Mouse (Mus musculus): ENCODE measurements around the gene Ruvbl2. TPM values are rescaled to one million over a fixed set of nuclear protein-coding genes. Genes with fewer than 3 reads are reported as not detected.
"Not testable (repeated sequence)": the region's sequence is repeated elsewhere in the genome, so short reads cannot be mapped to it uniquely, and the experiment has no call there.

Gene Ruvbl2
- 168 and 171 TPM in 2 replicates for polyA plus RNA-seq (2014; fragmentation: Nextera tagmentation; extraction: Ambion mirVana)

DNA sequence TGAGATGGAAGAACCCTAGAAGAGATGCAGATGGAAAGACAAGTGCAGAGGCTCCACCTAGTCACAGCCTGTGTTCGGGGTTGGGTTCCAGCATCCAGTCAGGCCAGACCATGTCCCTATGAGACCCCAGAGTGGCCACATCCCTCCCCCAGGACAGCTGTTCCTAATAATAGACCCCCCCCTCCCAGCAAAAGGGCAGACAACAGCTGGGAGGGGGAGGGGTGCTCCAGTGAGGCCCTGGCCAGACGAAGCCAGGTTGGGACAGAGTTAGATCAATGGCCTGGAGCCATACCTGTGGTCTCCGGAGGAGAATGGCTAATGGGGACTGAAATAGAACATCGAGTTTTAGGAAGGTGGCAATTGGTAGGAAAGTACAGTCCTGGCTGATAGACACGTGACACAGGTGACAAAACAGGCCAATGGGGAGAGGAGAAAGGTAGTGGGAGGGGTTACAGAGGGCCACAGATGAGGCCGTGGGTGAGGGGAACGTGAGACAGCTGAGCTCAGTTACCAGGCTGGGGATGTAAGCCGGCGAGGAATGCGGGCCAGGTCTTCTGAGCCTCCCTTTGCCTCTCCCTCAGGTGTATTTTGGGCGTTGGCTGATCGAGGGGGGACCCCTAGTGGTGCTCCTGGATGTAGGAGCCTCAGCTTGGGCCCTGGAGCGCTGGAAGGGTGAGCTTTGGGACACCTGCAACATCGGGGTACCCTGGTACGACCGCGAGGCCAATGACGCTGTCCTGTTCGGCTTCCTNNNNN, at the start of gene Ruvbl2:
TSS of gene Ruvbl2 (minus strand) at position 576 of the 756 bp plus-strand sequence.
- H3K36me3 ChIP-seq (ENCODE audit: control insufficient read depth, insufficient read depth, low read length) = no peaks in the 10 kb centered on the region
- WGBS = 21% methylated on average over 19 of the region's 19 CpGs
- peaks cover 31% of the 10 kb centered on the region for H3K4me1 ChIP-seq (ENCODE audit: control insufficient read depth, insufficient read depth, low read length)
- DNase-seq (ENCODE audit: low spot score, missing footprints) (peak; percentile 85), ATAC-seq (ENCODE audit: low FRiP score) (no peak)
- no peak within 1 kb of the TSS for H3K4me3 ChIP-seq (ENCODE audit: low read depth, low read length)
- no peak within 1 kb of the TSS for H3K27ac ChIP-seq (ENCODE audit: low read depth, low read length)
- no peak within 1 kb of the TSS for H3K9ac ChIP-seq (ENCODE audit: low read length)
- H3K4me2 ChIP-seq = no peak within 1 kb of the TSS
- no peaks in the 10 kb centered on the region for H3K27me3 ChIP-seq (ENCODE audit: control insufficient read depth, insufficient read depth, low read length)
- H3K9me3 ChIP-seq (ENCODE audit: control insufficient read depth, low read length) = no peaks in the 10 kb centered on the region

DNA sequence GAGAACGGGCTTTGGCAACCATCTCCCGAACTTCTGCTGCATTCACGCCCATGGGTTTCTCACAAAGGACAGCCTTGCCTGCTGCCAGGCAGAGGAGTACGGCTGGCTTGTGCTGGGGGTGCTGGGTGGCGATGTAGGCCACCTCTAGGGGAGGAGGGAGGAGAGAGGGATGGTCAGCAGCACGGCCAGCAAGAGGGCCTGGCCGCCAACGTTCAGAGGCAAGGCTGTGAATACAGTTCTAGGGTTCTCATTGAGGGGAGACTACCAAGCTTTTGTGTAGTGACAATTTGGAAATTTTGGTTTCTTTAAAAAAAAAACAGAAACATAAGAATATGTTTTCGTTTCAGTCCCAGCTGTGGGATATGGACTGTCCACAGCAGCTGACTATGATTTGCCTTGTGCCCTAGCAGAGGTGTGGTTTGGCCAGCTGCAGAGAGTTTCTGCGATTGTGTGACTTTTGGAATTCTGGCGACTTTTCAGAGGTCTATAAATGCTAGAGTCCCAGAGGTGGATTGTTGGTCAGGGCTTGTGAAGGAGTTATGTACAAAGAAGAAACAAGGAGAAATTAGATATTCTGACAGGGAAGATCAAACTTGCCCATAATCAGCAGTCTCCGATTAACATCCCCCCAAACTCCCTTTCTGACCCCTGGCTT, 49.0 kb upstream of the Ruvbl2 start, which contains the start of gene Gm45808:
TSS of gene Gm45808 (minus strand) at position 51 of the 655 bp plus-strand sequence.
- DNase-seq (ENCODE audit: low spot score, missing footprints) (no peak), ATAC-seq (ENCODE audit: low FRiP score) (no peak)
- no peak within 1 kb of the TSS for H3K4me3 ChIP-seq (ENCODE audit: low read depth, low read length)
- H3K27ac ChIP-seq (ENCODE audit: low read depth, low read length) = no peak within 1 kb of the TSS
- WGBS = 86% methylated on average over 12 of the region's 12 CpGs
- no peak within 1 kb of the TSS for H3K9ac ChIP-seq (ENCODE audit: low read length)
- H3K36me3 ChIP-seq (ENCODE audit: control insufficient read depth, insufficient read depth, low read length) = no peaks in the 10 kb centered on the region
- no peaks in the 10 kb centered on the region; the same call in 1 of the 2 replicates for H3K4me1 ChIP-seq (ENCODE audit: control insufficient read depth, insufficient read depth, low read length)
- no peak within 1 kb of the TSS for H3K4me2 ChIP-seq
- no peaks in the 10 kb centered on the region for H3K27me3 ChIP-seq (ENCODE audit: control insufficient read depth, insufficient read depth, low read length)
- no peaks in the 10 kb centered on the region for H3K9me3 ChIP-seq (ENCODE audit: control insufficient read depth, low read length)

- Histone ChIP-seq H3K36me3 (ENCODE audit: control insufficient read depth, insufficient read depth, low read length) (no peaks in the 10 kb centered on the region), H3K4me1 (ENCODE audit: control insufficient read depth, insufficient read depth, low read length) (no peaks in the 10 kb centered on the region; the same call in 1 of the 2 replicates), H3K27ac (ENCODE audit: low read depth, low read length) (no peak overlapping the region), H3K27me3 (ENCODE audit: control insufficient read depth, insufficient read depth, low read length) (no peaks in the 10 kb centered on the region), H3K9me3 (ENCODE audit: control insufficient read depth, low read length) (no peaks in the 10 kb centered on the region), H3K4me3 (ENCODE audit: low read depth, low read length) (no peak overlapping the region), H3K4me2 (no peak overlapping the region), H3K9ac (ENCODE audit: low read length) (no peak overlapping the region)
- WGBS = 85% methylated on average over 7 of the region's 7 CpGs
- no peak for ATAC-seq (ENCODE audit: low FRiP score)
- no peak for DNase-seq (ENCODE audit: low spot score, missing footprints)
Observed at GRCm38 (mm10) chr7:45486158-45486557, 48.3 kb upstream of the Ruvbl2 start.

DNA sequence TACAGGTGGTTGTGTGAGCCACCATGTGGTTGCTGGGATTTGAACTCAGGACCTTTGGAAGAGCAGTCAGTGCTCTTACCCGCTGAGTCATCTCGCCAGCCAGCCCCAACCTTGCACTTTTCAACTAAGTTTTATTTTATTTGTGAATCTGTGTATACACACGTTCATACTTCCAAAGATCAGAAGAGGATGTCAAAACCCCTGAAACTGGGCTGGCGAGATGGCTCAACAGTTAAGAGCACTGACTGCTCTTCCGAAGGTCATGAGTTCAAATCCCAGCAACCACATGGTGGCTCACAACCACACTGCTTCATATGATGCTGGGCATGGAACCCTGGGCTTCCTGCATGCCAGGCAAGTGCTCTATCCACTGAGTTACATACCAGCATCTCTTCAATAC, 47.1 kb upstream of the Ruvbl2 start:
- H3K27me3 ChIP-seq (ENCODE audit: control insufficient read depth, insufficient read depth, low read length); H3K9ac ChIP-seq (ENCODE audit: low read length); ATAC-seq (ENCODE audit: low FRiP score); DNase-seq (ENCODE audit: low spot score, missing footprints); H3K36me3 ChIP-seq (ENCODE audit: control insufficient read depth, insufficient read depth, low read length); H3K9me3 ChIP-seq (ENCODE audit: control insufficient read depth, low read length); H3K4me2 ChIP-seq; H3K27ac ChIP-seq (ENCODE audit: low read depth, low read length); H3K4me3 ChIP-seq (ENCODE audit: low read depth, low read length); H3K4me1 ChIP-seq (ENCODE audit: control insufficient read depth, insufficient read depth, low read length): not testable (repeated sequence)
- WGBS = 85% methylated on average over 5 of the region's 5 CpGs

GRCm38 (mm10) chr7:45482166-45482565, 44.3 kb upstream of the Ruvbl2 start:
- DNase-seq (ENCODE audit: low spot score, missing footprints) (no peak), ATAC-seq (ENCODE audit: low FRiP score) (no peak)
- H3K27me3 ChIP-seq (ENCODE audit: control insufficient read depth, insufficient read depth, low read length) = no peaks in the 10 kb centered on the region
- H3K4me1 ChIP-seq (ENCODE audit: control insufficient read depth, insufficient read depth, low read length) = no peaks in the 10 kb centered on the region
- H3K9me3 ChIP-seq (ENCODE audit: control insufficient read depth, low read length) = no peaks in the 10 kb centered on the region
- WGBS = 88% methylated on average over 1 of the region's 1 CpGs
- H3K4me3 ChIP-seq (ENCODE audit: low read depth, low read length) = no peak overlapping the region
- H3K27ac ChIP-seq (ENCODE audit: low read depth, low read length) = no peak overlapping the region
- no peaks in the 10 kb centered on the region for H3K36me3 ChIP-seq (ENCODE audit: control insufficient read depth, insufficient read depth, low read length)
- no peak overlapping the region for H3K4me2 ChIP-seq
- no peak overlapping the region for H3K9ac ChIP-seq (ENCODE audit: low read length)

DNA sequence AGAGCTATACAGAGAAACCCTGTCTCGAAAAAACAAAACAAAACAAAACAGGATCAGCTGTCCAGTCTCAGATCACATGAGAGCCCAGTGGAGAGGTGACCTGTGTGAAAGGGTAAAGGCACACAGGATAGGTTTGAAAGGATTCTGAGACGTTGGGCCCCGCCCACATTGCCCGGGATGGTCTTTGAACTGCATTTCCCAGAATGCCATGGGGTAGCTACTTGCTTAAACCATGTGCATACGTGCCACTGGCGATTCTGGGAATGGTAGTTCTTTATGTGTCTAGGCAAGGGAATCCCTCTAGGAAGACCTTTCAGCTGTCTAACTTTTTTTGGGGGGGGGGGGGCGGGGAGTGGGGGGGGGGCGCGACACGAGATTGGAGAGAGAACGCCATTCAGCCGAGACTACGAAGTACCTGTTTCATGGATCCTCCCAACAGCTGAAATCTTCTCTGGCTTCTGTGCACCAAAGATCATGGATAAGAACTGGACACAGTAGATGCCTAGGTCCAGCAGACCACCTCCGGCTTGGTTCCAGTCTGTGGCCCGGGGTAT, 43.6 kb upstream of the Ruvbl2 start, which contains the start of gene Tulp2:
TSS of gene Tulp2 (plus strand) at position 504 of the 554 bp plus-strand sequence.
- DNase-seq (ENCODE audit: low spot score, missing footprints) (peak; percentile 90), ATAC-seq (ENCODE audit: low FRiP score) (peak; percentile 77)
- no peak within 1 kb of the TSS for H3K9ac ChIP-seq (ENCODE audit: low read length)
- no peak within 1 kb of the TSS for H3K4me2 ChIP-seq
- H3K4me1 ChIP-seq (ENCODE audit: control insufficient read depth, insufficient read depth, low read length) = no peaks in the 10 kb centered on the region
- no peak within 1 kb of the TSS for H3K4me3 ChIP-seq (ENCODE audit: low read depth, low read length)
- no peak within 1 kb of the TSS for H3K27ac ChIP-seq (ENCODE audit: low read depth, low read length)
- WGBS = 57% methylated on average over 15 of the region's 15 CpGs
- no peaks in the 10 kb centered on the region for H3K9me3 ChIP-seq (ENCODE audit: control insufficient read depth, low read length)
- no peaks in the 10 kb centered on the region for H3K27me3 ChIP-seq (ENCODE audit: control insufficient read depth, insufficient read depth, low read length)
- no peaks in the 10 kb centered on the region for H3K36me3 ChIP-seq (ENCODE audit: control insufficient read depth, insufficient read depth, low read length)

GRCm38 (mm10) chr7:45480310-45480709, 42.4 kb upstream of the Ruvbl2 start:
- H3K9me3 ChIP-seq (ENCODE audit: control insufficient read depth, low read length); H3K4me2 ChIP-seq; H3K27ac ChIP-seq (ENCODE audit: low read depth, low read length); H3K36me3 ChIP-seq (ENCODE audit: control insufficient read depth, insufficient read depth, low read length); H3K27me3 ChIP-seq (ENCODE audit: control insufficient read depth, insufficient read depth, low read length); H3K9ac ChIP-seq (ENCODE audit: low read length); DNase-seq (ENCODE audit: low spot score, missing footprints); ATAC-seq (ENCODE audit: low FRiP score); H3K4me3 ChIP-seq (ENCODE audit: low read depth, low read length); H3K4me1 ChIP-seq (ENCODE audit: control insufficient read depth, insufficient read depth, low read length): not testable (repeated sequence)
- 76% methylated on average over 3 of the region's 4 CpGs for WGBS

DNA sequence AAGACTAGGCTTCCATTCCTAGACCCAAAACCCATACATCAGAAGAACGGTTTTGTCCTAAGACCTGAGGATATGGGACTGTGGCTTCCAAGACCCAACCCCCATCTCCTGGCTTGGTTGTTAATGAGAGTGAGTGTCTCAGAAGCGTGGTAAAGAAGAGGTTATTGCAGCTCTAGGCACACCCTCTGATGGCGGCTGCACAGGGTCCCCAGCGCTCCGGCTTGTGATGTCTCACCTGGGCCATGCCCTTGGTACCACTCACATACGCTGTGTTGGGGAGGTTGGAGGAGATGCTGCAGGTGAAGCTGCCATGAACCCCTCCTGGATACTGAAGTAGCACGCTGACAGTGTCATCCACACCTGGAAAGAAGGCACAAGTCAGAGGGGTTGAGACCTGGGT, 40.9 kb upstream of the Ruvbl2 start:
- Histone ChIP-seq H3K27me3 (ENCODE audit: control insufficient read depth, insufficient read depth, low read length) (no peaks in the 10 kb centered on the region), H3K9ac (ENCODE audit: low read length) (no peak overlapping the region), H3K4me1 (ENCODE audit: control insufficient read depth, insufficient read depth, low read length) (no peaks in the 10 kb centered on the region), H3K4me2 (no peak overlapping the region), H3K4me3 (ENCODE audit: low read depth, low read length) (no peak overlapping the region), H3K9me3 (ENCODE audit: control insufficient read depth, low read length) (no peaks in the 10 kb centered on the region), H3K36me3 (ENCODE audit: control insufficient read depth, insufficient read depth, low read length) (no peaks in the 10 kb centered on the region), H3K27ac (ENCODE audit: low read depth, low read length) (no peak overlapping the region)
- DNase-seq (ENCODE audit: low spot score, missing footprints) (no peak), ATAC-seq (ENCODE audit: low FRiP score) (no peak)
- 96% methylated on average over 7 of the region's 7 CpGs for WGBS

DNA sequence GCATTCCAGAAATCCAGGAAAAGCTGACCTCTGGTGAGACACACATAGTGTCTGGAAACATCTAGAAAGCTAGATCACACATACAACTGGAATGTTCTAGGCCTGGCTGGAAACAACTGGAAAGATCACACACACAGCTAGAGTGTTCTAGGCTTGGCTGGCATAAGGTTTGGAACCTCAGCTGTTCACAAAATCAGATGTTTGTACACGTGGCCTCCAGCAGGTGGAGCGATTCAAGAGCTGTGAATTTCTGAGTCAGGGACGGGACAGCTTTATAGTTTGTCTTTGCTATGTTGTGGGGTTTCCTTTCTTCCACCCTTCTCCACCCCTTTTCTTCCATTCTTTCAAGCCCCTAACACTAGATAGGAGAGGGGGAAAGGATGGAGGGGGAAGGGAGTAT, 39.1 kb upstream of the Ruvbl2 start:
- WGBS = 23% methylated on average over 3 of the region's 3 CpGs

More for the DNA sequence above, 39.1 kb upstream of the Ruvbl2 start:
- no peak overlapping the region for H3K9ac ChIP-seq (ENCODE audit: low read length)
- H3K4me3 ChIP-seq (ENCODE audit: low read depth, low read length) = no peak overlapping the region
- H3K27me3 ChIP-seq (ENCODE audit: control insufficient read depth, insufficient read depth, low read length) = no peaks in the 10 kb centered on the region
- H3K9me3 ChIP-seq (ENCODE audit: control insufficient read depth, low read length) = no peaks in the 10 kb centered on the region
- H3K27ac ChIP-seq (ENCODE audit: low read depth, low read length) = no peak overlapping the region
- no peak overlapping the region for H3K4me2 ChIP-seq
- no peak for ATAC-seq (ENCODE audit: low FRiP score)
- H3K4me1 ChIP-seq (ENCODE audit: control insufficient read depth, insufficient read depth, low read length) = no peaks in the 10 kb centered on the region
- DNase-seq (ENCODE audit: low spot score, missing footprints) = peak; percentile 83
- no peaks in the 10 kb centered on the region for H3K36me3 ChIP-seq (ENCODE audit: control insufficient read depth, insufficient read depth, low read length)
